Mouse (Mus musculus) frontal cortex, postnatal 36 days (tissue): ENCODE results near the gene Itln1.
A peak's percentile ranks its signal among the peaks of the same experiment; 100 is the strongest.

Experiments
- DNase-seq, 2 experiments: peaks; one replicate each; pipeline ENCODE4 v3.0.0; 2022; ENCODE audit warnings: low spot score in 2 of 2

Gene Itln1

GRCm38 (mm10) chr1:171535194-171535593 is at the start of gene Itln1:
Itln1 (minus strand) TSS chr1:171535294.
- no peak for DNase-seq

- no peak for DNase-seq
These were observed 49.5 kb upstream of the Itln1 start for GRCm38 (mm10) chr1:171584584-171584983.

GRCm38 (mm10) chr1:171577168-171577567 is 42.1 kb upstream of the Itln1 start:
- DNase-seq: no peak

GRCm38 (mm10) chr1:171568436-171568835 is 33.3 kb upstream of the Itln1 start:
- peak in 1 of 2 experiments; percentile 7 for DNase-seq

- DNase-seq: peak; percentile 20 to 29
These were observed 31.7 kb upstream of the Itln1 start for GRCm38 (mm10) chr1:171566777-171567176.

- DNase-seq: no peak
These were observed 30.8 kb upstream of the Itln1 start for GRCm38 (mm10) chr1:171565888-171566287.

- DNase-seq: no peak
These were observed 29.2 kb upstream of the Itln1 start for GRCm38 (mm10) chr1:171564247-171564646.

GRCm38 (mm10) chr1:171563042-171563441 is 27.9 kb upstream of the Itln1 start:
- DNase-seq: no peak

GRCm38 (mm10) chr1:171561639-171562225 is 26.6 kb upstream of the Itln1 start:
- DNase-seq: no peak

- DNase-seq: no peak
These were observed 26.1 kb upstream of the Itln1 start for GRCm38 (mm10) chr1:171561200-171561599.

GRCm38 (mm10) chr1:171560262-171560661 is 25.2 kb upstream of the Itln1 start:
- no peak for DNase-seq

GRCm38 (mm10) chr1:171558898-171559297 is 23.8 kb upstream of the Itln1 start, which contains the start of gene Cd244a:
Cd244a (plus strand) TSS chr1:171559193.
- DNase-seq: no peak

GRCm38 (mm10) chr1:171558407-171558806 is 23.3 kb upstream of the Itln1 start:
- DNase-seq: no peak

- no peak for DNase-seq
These were observed 21.3 kb upstream of the Itln1 start for GRCm38 (mm10) chr1:171556366-171556765.

GRCm38 (mm10) chr1:171553359-171554341 is 18.6 kb upstream of the Itln1 start:
- no peak for DNase-seq

- no peak for DNase-seq
These were observed 17.1 kb upstream of the Itln1 start for GRCm38 (mm10) chr1:171552230-171552629.

GRCm38 (mm10) chr1:171551326-171551725 is 16.2 kb upstream of the Itln1 start:
- DNase-seq: no peak

GRCm38 (mm10) chr1:171540694-171541093 is 5.6 kb upstream of the Itln1 start:
- no peak for DNase-seq

GRCm38 (mm10) chr1:171534557-171534956 is 537 bp downstream of the Itln1 start:
- no peak for DNase-seq

- no peak for DNase-seq
These were observed 2.3 kb downstream of the Itln1 start for GRCm38 (mm10) chr1:171532830-171533229.

GRCm38 (mm10) chr1:171531367-171531766 is 3.7 kb downstream of the Itln1 start:
- DNase-seq: no peak

- DNase-seq: no peak
These were observed 19.5 kb downstream of the Itln1 start for GRCm38 (mm10) chr1:171515557-171515956.

GRCm38 (mm10) chr1:171515039-171515438 is 20.1 kb downstream of the Itln1 start:
- DNase-seq: no peak
